Mouse (Mus musculus): ENCODE data around the gene Nptx2. TPM values are rescaled to one million over a fixed set of nuclear protein-coding genes. Genes with fewer than 3 reads are reported as not detected.

Gene Nptx2
- polyA plus RNA-seq, 1 experiment from 2014 or later = 3.3 TPM

GRCm38 (mm10) chr5:144594796-144595195, 49.1 kb downstream of the Nptx2 start:
- no peak overlapping the region for H3K4me2 ChIP-seq

More at GRCm38 (mm10) chr5:144594796-144595195, 49.1 kb downstream of the Nptx2 start:
- no peak overlapping the region for H3K27ac ChIP-seq
- H3K9ac ChIP-seq = no peak overlapping the region
- H3K4me3 ChIP-seq (replicated peaks) = no peak overlapping the region
- H3K36me3 ChIP-seq (replicated peaks) = no peaks in the 10 kb centered on the region
- no peak for ATAC-seq (ENCODE audit: low FRiP score)
- H3K27me3 ChIP-seq = no peaks in the 10 kb centered on the region
- peaks cover 10% of the 10 kb centered on the region; the same call in 1 of the 2 replicates for H3K9me3 ChIP-seq
- 93% methylated on average over 9 of the region's 9 CpGs for WGBS
- peaks cover 9% of the 10 kb centered on the region for H3K4me1 ChIP-seq

Other genes starting within 250 kb of the Nptx2 start
- gene Baiap2l1, start 187.8 kb upstream of the Nptx2 start, polyA plus RNA-seq (2016; fragmentation: Nextera tagmentation; extraction: Ambion mirVana) = 2.6 and 2.9 TPM in 2 replicates
- gene Tmem130, start 215.9 kb downstream of the Nptx2 start, polyA plus RNA-seq (2016; fragmentation: Nextera tagmentation; extraction: Ambion mirVana) = 48.1 and 56.0 TPM in 2 replicates
- 100 and 107 TPM in 2 replicates for gene Trrap, start 221.8 kb downstream of the Nptx2 start, polyA plus RNA-seq (2016; fragmentation: Nextera tagmentation; extraction: Ambion mirVana)

Data from forebrain, embryonic 12.5 days (tissue).